Mouse (Mus musculus): ENCODE data around the gene Sowaha.

Sowaha gene

GRCm38 (mm10) chr11:53504376-53504775 is 24.3 kb upstream of the Sowaha start:
- no peak for DNase-seq

GRCm38 (mm10) chr11:53503738-53504137 is 23.7 kb upstream of the Sowaha start:
- no peak for DNase-seq

GRCm38 (mm10) chr11:53502039-53502765 is 22.1 kb upstream of the Sowaha start:
- no peak for DNase-seq

DNA sequence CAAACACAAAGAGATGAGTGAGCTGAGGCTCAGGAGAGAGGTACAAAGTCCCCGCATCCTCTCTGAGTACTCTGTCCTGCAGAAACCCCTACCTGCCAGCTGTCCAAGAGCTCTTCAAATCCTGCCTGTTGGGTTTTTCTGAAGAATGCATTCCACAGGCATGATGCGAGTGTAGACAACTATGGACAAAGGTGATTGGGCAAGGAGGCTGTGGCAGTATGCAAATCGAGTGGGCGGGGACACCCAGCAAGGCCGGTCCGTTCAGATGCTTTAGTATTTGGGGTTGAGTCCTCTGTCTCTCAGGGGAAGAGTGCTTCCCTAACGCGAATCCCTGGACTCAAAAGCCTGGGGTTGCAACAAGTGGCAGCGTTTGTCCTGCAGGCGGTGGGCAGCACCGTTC is 20.5 kb upstream of the Sowaha start:
- DNase-seq: no peak

- peak; percentile 69 for DNase-seq
Measured at GRCm38 (mm10) chr11:53496946-53497345, 16.9 kb upstream of the Sowaha start.

- no peak for DNase-seq
Measured at GRCm38 (mm10) chr11:53495417-53495816, 15.3 kb upstream of the Sowaha start.

DNA sequence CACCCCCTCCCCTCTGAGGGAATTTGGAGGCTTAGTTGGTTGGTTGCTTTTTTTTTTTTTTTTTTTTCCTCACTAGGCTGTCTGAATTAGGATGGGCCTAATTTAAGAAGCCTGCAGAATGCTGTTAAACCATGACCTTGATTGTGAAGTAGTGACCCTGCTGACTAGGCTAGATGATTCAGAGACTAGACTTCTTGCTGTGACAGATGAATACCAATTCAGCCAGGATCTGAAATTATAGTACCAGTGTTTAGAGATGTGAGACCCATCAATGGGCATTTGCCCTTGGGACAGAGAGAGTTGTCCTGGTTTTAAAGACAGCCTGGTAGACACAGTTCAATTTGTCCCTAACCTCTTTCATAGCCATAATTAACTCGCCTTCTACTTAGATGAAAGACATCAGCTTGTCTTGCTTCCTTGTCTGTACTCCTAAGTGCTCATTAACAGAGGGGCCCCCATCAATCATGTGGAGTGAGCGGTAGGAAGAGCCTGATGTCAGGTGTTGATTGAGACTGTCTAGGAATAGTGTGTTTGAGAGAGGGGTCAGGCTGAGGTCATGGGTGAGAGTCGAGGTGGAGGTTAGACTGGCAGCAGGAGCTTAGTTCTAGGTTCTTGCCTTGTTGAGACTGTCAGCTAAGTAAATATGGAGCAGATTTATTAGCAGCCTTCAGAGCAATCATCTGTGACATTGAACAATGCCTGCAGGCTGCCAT is 13.3 kb upstream of the Sowaha start:
- DNase-seq: no peak

DNA sequence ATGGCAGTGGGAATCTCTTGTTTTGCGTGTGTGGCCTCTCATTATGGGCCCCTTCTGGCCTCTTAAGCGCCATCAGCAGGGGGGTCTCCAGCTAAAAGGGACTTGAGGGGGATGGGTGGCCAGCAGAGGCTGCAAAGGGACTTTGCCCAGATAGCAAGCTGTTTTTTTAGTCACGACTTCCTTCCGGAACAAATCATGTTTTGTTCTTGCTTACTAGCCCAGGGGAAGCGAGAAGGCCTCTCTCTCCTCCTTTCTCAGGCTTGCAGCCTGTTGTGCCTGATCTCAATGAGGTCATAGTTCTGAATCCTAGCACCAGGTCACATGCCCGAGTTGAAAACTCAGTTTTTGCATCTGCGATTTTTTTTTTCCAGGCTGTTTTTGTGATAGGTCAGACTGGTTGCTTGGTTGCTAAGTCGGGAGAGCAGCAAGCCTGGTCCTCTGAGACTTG is 11.9 kb upstream of the Sowaha start:
- DNase-seq: no peak

DNA sequence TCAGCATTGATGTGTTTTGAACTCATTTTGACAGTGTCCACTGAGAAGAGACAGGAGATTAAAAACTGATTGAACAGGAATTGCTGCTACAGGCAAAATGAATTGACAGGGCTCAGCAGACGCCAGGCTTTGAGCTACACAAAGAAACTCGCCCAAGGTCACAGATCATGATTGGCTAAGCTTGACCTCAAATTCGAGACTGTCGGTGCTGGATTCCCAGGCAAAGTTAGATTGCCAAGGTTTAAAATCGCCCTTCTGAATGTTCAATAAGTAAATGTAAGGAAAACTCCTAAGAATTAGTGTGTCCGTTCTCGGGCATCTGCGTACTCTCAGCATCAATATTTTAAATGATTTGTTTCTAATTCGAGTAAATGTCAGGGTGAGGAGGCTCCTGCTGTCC is 9.3 kb upstream of the Sowaha start:
- DNase-seq: no peak

- DNase-seq: no peak
Measured at GRCm38 (mm10) chr11:53489007-53489406, 8.9 kb upstream of the Sowaha start.

DNA sequence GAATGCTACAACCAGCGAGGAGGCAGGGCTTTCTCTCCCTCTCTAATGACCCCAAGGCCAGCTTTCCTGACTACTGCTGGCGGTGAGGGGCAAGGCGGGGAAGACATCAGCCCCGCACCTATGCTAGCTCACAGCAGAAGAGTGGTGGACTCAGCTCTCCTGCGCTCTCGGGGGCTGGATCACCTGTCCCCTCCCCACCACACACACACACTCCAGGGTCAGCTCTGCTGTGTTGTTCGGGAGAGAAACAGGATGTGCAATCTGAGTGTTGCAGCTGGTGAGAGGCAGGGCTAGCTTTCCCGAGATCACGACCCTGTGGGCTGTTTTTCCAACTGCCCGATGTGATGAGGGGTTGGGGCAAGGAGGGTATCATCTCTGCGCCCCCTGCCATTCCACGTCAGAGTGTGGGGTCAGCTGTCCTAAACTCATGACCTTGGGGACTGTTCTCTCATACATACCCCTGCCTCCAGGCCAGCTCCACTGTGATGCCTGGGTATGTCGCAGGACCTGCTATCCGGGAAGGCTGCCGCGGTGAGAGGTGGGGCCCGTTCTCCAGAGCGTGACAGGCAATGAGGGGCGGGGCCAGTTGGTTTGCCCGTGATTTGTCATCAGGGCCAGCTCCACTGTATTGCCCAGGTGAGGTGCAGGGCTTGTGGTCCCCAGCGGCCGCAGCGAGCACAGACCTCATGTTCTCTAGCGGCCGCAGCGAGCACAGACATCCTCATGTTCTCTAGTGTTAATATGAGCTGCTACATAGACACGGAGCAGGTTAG is 6.9 kb upstream of the Sowaha start:
- no peak for DNase-seq

GRCm38 (mm10) chr11:53486351-53486750 is 6.3 kb upstream of the Sowaha start:
- DNase-seq: no peak

DNA sequence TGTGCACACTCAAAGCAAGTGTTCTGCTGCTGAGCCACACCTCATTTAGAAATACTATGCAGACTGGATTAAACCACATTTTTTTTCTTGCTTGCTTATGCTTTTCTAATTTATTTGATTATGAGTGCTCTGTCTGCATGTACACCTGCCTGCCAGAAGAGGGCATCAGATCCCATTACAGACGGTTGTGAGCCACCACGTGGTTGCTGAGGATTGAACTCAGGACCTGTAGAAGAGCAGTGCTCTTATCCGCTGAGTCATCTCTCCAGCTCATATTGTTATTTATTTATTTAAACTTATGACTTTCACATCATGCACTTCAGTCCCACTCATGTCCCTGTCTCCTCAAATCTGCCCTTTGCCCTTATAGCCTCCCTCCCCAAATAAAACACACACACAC is 5.6 kb upstream of the Sowaha start:
- DNase-seq: no peak

- no peak for DNase-seq
Measured at GRCm38 (mm10) chr11:53483159-53483891, 3.3 kb upstream of the Sowaha start.

- DNase-seq: no peak
Measured at GRCm38 (mm10) chr11:53481088-53481730, 1.1 kb upstream of the Sowaha start.

DNA sequence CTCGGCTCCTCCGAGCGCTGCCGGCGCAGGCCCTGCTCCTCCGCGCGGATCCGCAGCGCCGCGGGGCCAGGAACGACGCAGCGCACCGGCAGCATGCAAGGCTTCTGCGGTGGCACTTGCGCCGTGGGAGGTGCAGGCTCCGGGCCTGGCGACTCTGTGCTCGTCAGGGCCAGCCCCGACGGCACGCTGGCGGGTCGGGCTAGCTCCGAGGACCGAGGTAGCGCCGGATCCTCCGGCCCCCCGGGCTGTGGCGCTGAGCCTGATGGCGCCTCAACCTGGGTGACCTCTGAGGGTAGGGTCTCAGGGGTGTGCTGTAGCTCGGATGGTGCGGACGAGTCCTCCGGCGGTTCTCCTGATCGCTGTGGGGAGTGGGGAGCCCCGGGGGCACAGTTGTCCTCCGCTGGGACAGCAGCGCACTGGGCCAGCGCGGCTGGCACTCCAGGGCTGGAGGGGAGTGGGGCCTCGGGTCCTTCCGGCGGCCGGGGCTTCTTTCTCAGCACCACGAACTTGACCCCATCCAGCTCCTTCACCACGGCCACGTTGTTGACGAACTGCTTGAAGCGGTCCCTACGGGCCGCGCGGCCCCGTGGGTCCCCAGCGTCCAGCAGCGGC is 797 bp downstream of the Sowaha start:
- DNase-seq: no peak

- DNase-seq: no peak
Measured at GRCm38 (mm10) chr11:53478383-53479170, 1.5 kb downstream of the Sowaha start.

- DNase-seq: no peak
Measured at GRCm38 (mm10) chr11:53477833-53478232, 2.2 kb downstream of the Sowaha start.

- no peak for DNase-seq
Measured at GRCm38 (mm10) chr11:53475620-53476019, 4.5 kb downstream of the Sowaha start.

- no peak for DNase-seq
Measured at GRCm38 (mm10) chr11:53472709-53473108, 7.4 kb downstream of the Sowaha start.

All from layer of hippocampus, adult 9-11 months (tissue).